Mouse (Mus musculus) MEL (cell line): Measurements from ENCODE around the gene Chpf.

Source experiments
- CHD2 ChIP-seq: IDR thresholded peaks from 2 replicates; pipeline ENCODE4 v1.6.1; 2011; ENCODE audit warnings: low read length, improper control_type of control experiment
- CTCF ChIP-seq, 3 experiments: IDR thresholded peaks in 2 of 3; conservative IDR thresholded peaks in 1 of 3; 2 replicates each; pipeline ENCODE4 v1.5.1; 2011 to 2012; ENCODE audit warnings: low read length in 3 of 3, low read depth in 2 of 3, mild to moderate bottlenecking in 2 of 3, improper control_type of control experiment in 1 of 3, inconsistent platforms in 1 of 3, mixed read lengths in 1 of 3, moderate library complexity in 1 of 3; ENCODE audit not compliant: control insufficient read depth in 1 of 3, insufficient read depth in 1 of 3, poor library complexity in 1 of 3, severe bottlenecking in 1 of 3
- GABPA ChIP-seq: IDR thresholded peaks from 2 replicates; pipeline ENCODE4 v1.6.1; 2012; ENCODE audit warnings: low read depth, mild to moderate bottlenecking, inconsistent platforms, low read length, improper control_type of control experiment, moderate library complexity
- GATA1 ChIP-seq: IDR thresholded peaks from 2 replicates; pipeline ENCODE4 v1.6.1; 2011; ENCODE audit warnings: low read depth, low read length, improper control_type of control experiment
- MYC ChIP-seq: IDR thresholded peaks from 2 replicates; pipeline ENCODE4 v1.6.1; 2011; ENCODE audit warnings: low read depth, mild to moderate bottlenecking, low read length, improper control_type of control experiment, moderate library complexity
- NRF1 ChIP-seq: IDR thresholded peaks from 2 replicates; pipeline ENCODE4 v1.6.1; 2014; ENCODE audit warnings: low read depth, mild to moderate bottlenecking, inconsistent platforms, low read length, improper control_type of control experiment, moderate library complexity; ENCODE audit not compliant: poor library complexity, insufficient read depth, severe bottlenecking
- POLR2A ChIP-seq, 2 experiments: IDR thresholded peaks; 2 replicates each; pipeline ENCODE4 v1.6.1; 2011 to 2012; ENCODE audit warnings: low read length in 2 of 2, mild to moderate bottlenecking in 2 of 2, control low read depth in 1 of 2, improper control_type of control experiment in 1 of 2, low read depth in 1 of 2, moderate library complexity in 1 of 2; ENCODE audit not compliant: control insufficient read depth in 1 of 2, insufficient read depth in 1 of 2, poor library complexity in 1 of 2
- POLR2AphosphoS2 ChIP-seq: IDR thresholded peaks from 2 replicates; pipeline ENCODE4 v1.6.1; 2011; ENCODE audit warnings: low read length, improper control_type of control experiment
- RCOR1 ChIP-seq: IDR thresholded peaks from 2 replicates; pipeline ENCODE4 v1.6.1; 2012; ENCODE audit warnings: low read depth, mild to moderate bottlenecking, inconsistent platforms, low read length, improper control_type of control experiment
- SIN3A ChIP-seq: IDR thresholded peaks from 2 replicates; pipeline ENCODE4 v1.6.1; 2012; ENCODE audit warnings: low read length, improper control_type of control experiment, inconsistent platforms
- TAL1 ChIP-seq: IDR thresholded peaks from 2 replicates; pipeline ENCODE4 v1.6.1; 2012; ENCODE audit warnings: mild to moderate bottlenecking, inconsistent platforms, low read length, moderate library complexity, mixed read lengths
- TCF12 ChIP-seq: IDR thresholded peaks from 2 replicates; pipeline ENCODE4 v1.6.1; 2014; ENCODE audit warnings: low read depth, mild to moderate bottlenecking, inconsistent platforms, low read length, improper control_type of control experiment, moderate library complexity
- UBTF ChIP-seq: IDR thresholded peaks from 2 replicates; pipeline ENCODE4 v1.6.1; 2012; ENCODE audit warnings: low read depth, mild to moderate bottlenecking, inconsistent platforms, low read length, improper control_type of control experiment, moderate library complexity, borderline replicate concordance; ENCODE audit not compliant: insufficient read depth

- TF ChIP-seq GABPA (no peak), CTCF (IDR thresholded peaks at IDR 0.05 in 2 of 3, conservative IDR thresholded peaks at IDR 0.05 in 1 of 3; ENCODE audit: control insufficient read depth in 1 of 3, insufficient read depth in 1 of 3, low read depth in 2 of 3, low read length in 3 of 3, poor library complexity in 1 of 3, severe bottlenecking in 1 of 3) (no peak), GATA1 (no peak), RCOR1 (no peak), POLR2A (IDR thresholded peaks at IDR 0.05; ENCODE audit: control insufficient read depth in 1 of 2, insufficient read depth in 1 of 2, low read depth in 1 of 2, low read length in 2 of 2, poor library complexity in 1 of 2) (no peak), TCF12 (no peak), CHD2 (no peak), MYC (no peak), UBTF (no peak), TAL1 (no peak), NRF1 (no peak), SIN3A (no peak), POLR2AphosphoS2 (no peak)
Observed at GRCm38 (mm10) chr1:75442811-75443210, 36.3 kb downstream of the Chpf start.
